Mouse (Mus musculus) ES-CJ7 (cell line): ENCODE data around the gene Nmur1.
A peak's percentile ranks its signal among the peaks of the same experiment; 100 is the strongest.

ENCODE experiments used
- DNase-seq: peaks from one replicate; pipeline ENCODE4 v3.0.0; 2011; ENCODE audit warnings: low read depth, low spot score

Nmur1 gene

DNA sequence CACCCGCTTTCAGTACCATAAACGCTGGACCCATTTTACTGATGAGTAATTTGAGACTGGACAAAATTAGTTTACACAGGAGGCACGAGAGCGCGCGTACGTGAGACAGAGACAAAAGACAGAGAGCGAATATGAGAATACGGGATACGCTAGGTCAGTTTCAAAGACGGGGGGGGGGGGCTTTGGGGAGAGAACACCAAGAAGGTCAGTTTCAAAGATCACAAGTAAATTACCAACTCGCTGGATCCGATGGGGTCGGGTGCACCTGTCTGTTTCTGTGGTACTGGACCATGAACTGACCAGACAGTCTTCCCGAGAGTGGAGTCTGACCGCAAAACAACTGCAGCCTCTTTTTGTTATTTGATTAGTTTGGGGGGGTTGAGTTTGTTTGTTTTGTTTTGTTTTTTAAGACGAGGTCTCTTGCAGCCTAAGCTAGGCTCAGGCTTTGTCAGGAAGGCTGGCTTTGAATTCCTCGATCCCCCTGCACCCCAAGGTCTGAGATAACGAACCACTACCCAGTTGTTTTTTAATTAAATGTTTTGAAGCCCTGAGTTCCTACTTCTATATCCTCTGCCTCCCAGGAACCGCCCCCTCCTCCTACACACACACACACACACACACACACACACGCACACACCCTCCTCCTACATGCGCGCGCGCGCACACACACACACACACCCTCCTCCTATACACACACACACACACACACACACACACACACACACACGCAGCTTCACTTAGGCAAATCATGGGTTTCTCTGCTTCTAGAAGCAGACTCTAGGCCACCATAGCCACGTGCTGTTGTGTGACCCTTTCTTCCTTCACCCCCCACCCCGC lies 15.1 kb upstream of the Nmur1 start:
- DNase-seq = peak; percentile 58

DNA sequence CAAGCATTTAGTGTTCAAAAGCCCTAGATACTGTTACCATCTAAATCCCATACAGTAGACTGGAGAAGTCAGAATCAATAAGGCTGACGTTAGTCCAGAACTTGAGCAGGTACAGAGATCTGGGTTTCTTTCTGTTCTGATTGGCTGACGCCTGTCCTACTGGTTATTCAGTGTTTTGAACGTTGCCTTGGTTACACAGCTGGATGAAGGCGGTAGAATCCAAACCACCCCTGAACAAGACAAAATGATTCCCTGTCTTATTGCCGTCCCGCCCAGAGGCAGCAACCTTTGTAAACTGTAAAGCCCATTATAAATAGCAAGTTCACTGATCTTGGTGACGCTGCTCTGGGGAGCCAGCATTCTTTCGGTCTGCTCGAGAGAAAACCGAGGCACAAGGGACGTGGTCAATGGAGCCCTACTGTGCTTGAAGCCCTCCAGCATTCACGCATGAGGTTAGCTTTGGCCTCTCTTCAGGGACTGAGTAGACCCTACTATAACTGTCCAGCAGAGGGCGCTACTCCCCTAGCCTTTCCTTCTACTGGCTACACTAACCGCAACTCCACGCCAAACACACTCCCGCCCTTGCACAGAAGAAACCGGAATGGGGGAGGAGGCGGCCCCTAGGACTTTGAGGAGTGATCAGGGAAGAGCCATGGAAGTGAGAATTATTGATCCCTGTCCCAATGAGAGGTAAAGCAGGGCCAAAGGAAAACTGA lies 14.3 kb upstream of the Nmur1 start:
- peak; percentile 99 for DNase-seq

DNA sequence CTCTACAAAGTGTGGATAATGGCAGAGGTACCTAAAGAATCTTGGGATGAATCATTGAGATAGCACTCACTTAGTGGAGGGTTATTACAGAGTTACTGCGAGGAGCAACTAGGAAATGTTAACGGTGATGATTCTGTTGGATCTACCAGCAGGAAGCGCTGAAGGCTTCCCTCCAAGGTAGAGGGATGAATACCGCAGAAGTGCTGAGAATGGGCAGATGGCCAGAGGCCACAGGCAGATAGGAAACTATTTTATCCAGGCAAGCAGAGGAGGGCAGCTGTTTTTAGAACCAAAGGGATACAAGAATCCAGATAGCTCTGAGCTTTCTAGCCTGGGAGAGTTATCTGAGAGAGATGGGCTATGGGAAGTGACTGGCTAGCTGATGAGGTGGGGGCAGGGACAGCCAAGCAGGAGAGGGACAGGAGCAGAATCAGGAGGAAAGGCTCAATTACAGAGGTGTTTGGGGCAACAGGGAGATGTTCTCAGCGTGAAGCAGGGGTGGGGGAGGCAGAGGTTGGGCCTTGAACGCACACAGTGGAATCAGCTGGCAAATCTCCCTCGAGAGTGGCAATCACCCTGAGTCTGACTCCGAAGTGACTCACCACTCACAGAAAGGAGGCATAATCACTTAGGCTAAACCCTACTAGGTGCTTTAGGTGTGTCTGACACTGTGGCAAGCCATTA lies 13.6 kb upstream of the Nmur1 start:
- no peak for DNase-seq

DNA sequence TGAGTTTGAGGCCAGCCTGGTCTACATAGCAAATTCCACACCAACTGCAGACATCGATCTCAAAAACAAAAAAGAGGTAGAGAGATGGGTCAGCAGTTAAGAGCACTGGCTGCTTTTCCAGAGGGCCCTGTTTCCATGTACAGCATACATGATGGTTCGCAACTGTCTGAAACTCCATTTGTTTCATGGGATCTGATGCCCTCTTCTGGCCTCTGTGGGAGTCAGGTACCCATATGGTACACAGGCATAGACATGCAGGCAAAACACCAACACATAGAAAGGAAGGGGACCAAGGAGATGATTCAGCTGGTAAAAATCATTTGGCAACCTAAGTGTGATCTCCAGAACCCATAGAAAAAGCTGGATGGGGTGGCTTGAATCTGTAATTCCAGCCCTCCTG lies 12.5 kb upstream of the Nmur1 start:
- no peak for DNase-seq

DNA sequence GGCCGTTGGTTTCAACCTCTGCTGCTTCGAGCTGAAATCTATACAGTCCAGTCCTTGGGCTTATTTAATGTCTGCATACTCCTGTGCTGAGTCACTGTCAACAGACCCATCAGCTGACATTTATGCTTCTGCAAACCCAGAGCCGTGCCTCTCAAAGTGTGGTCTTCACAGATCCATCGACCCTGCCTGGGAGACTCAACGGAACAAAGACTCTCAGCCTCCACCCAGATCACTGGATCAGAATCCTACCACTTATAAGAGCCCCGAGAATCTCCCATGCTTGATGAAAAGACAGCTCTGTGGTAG lies 11.9 kb upstream of the Nmur1 start:
- no peak for DNase-seq

DNA sequence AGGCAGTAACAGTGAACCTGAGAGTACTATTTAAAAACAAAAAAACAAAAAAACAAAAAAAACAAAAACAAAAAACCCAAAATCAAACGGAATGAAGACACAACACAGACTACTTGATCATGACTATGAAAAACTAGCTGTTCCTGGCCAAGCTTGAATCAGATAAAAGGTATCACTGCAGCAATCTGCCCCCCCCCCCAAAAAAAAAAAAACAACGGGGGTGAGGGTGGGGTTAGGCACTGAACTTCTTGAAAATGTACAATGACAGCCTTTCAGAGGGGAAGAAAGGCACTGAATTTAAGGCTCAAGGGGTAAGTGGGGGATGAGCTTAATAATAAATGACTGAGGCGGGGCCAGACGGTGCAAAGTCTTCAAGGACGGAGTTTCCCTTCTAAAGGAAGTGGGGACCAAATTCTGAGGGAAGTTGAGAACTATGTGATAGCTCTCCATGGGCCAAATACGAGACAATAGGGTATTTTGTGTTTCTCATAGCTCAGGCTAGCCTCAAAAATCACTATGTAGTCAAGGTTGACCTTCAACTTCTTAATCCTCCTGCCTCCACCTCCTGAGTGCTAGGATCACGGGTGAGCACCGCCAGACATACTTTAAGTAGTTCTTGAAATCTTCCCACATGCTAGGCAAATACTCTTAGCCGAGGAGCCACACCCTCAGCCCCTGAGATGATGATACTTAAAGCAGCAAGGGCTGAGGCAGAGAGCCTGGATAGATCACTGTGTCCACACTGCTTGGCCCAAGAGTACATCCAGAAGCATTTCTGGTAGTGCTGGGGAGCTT lies 11.4 kb upstream of the Nmur1 start:
- DNase-seq = peak; percentile 54

DNA sequence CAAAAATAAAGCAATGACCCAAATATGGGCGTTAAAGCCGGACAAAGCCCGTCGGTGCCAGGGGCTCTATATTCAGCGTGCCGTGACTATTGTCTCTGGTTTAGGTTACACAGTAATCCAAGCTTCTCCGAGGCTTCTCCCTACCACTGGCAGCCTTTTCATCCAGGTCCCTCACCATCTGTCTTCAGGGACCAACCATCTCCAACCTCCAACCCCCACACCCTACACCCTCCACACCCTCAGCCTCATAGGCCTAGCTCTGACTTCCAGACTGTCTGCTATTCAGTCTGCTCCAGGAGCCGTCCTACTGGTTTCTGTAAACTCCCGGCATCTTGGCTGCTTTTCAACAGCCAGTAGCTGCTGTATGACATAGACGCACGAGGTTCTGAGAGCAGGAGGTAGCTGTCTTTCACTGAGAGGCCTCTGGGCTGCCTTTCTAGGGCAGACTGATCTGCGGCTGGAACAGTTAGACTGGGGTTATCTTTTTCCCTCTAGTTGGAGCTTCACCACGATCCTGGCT lies 9.3 kb upstream of the Nmur1 start:
- DNase-seq = peak; percentile 49

DNA sequence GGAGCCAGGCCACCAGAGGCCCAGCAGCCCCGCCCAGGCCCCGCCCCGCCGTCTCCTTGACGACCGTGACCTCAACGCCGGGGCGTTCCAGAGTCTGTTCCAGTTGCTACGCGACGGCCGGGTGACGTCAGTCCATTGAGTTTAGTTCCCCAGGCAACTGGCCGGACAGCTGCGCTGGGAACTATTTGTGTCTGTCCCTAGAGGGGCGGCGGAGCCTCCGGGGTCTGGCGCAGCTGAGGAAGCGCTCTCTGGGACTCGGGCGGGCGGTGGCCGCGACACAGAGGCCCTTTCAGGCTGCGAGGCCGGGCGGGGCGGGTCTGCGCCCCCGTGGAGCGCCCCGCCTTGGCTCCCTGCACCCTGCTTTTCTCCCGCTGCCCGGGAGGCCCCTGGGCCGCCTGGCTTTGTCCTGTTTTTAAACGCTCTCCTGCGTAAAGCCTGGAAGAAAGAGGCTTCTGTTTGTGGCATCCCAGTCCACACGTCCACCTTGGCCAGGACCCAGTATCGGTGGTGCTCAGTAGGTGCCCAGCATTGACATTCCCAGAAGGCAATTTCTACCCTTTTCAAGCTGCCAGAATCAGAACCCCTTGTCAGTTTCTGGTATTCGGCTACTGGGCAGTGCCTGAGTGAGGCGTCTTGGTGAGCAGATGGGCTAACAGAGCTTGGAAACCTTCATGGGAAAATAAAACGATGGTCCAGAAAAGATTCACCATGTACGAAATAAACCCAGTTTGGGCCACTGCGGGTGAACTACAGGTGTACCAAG lies 8.6 kb upstream of the Nmur1 start:
- peak; percentile 99 for DNase-seq

DNA sequence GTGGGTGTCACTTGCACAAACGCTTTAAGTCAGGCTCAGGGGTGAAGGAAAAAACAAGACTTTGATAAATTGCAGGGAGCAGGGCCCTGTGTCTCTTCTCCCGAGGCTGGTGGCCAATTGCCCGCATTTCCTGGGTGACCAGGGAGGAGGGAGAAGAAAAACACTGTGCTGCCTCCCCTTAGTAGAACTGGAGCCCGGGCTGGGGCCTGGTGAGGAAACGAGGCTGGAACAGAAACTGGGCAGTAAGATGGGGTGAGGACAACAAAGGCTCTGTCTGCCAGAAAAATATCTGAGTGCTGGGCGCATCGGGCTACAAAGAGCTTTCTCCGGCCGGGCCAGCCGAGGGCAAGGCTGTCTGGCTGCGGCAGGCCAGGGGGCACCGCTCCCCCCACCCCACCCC lies 8.0 kb upstream of the Nmur1 start:
- no peak for DNase-seq

DNA sequence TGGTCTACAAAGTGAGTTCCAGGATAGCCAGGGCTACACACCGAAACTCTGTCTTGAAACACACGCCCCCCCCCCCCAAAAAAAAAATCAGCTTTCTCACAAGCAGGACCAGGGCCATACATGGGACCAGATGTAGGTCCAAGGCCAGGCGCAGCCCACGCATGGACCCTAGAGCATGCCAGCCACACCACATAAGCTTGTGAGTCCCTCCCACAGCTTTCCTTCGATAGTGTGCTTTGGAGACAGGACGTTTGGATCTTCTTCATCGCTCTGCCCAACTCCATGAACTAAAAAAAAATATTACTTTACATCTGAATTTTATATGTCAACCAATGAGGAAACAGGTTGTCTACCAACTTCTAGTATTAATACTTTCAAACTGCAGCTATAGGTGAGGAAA lies 7.3 kb upstream of the Nmur1 start:
- no peak for DNase-seq

DNA sequence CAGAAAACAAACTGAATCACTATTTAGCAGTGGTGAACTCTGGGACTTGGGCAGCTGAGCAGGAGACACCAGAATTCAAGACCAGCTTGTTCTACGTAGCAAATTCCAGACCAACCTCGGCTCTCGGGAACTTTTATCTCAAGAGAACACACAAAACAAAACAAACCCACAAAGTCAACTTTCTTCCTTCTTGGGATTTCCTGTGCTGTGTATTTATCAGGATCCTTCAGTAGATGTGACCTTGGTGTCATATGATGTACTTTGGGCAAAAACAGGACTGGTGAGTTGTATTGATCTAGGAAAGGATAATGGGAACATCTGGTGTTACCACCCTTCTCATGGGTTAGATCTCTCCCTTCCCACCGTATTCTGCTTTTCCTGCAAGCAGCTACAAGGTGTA lies 6.8 kb upstream of the Nmur1 start:
- no peak for DNase-seq

DNA sequence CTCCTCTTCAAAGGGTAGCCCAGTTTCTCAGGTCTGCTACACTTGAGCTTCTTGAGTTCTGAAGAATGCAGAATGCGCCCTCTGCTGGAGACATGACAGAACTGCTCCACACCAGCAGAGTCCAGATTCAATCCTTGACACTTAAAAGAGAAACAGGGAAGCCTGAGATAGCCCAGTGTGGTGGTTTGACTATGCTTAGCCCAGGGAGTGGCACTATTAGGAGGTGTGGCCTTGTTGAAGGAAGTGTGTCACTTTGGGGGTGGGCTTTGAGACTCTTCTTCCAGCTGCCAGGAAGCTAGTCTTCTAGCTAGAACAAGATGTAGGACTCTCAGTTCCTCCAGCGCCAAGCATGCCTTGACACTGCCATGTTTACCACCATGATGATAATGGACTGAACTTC lies 4.0 kb upstream of the Nmur1 start:
- DNase-seq = peak; percentile 97

DNA sequence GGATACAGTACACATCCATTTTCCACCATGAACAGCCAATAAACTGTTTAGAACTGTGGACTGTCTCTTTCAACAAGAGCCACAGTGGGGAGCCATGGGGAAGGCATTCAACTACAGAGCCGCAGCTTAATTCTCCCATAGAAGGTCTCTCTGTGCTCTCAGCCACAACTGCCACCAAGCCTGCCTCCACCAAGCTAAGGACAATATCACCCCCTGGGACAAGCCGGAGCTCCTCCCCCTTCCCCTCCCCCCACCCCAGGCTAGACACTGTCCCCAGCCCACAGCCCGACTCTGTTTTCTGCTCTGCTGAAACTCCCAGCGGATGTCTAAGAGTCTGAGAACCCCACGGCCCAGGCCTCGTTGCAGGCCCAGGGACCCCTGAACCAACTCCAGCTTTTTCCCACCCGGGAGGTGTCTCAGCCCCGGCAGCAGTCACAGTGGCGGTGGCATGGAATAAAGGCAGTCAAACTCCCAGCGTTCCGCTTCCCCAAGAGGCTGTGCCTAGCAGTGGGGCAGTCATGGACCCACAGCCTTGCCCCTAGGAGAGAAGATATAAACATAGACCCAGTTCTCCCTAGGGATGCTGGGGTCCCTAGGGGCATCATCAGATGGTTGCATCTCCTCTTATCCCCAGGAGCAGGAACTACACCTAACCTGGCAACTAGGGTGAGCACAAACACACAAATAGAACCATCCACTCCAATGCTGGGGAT lies 1.0 kb downstream of the Nmur1 start:
- DNase-seq = no peak

DNA sequence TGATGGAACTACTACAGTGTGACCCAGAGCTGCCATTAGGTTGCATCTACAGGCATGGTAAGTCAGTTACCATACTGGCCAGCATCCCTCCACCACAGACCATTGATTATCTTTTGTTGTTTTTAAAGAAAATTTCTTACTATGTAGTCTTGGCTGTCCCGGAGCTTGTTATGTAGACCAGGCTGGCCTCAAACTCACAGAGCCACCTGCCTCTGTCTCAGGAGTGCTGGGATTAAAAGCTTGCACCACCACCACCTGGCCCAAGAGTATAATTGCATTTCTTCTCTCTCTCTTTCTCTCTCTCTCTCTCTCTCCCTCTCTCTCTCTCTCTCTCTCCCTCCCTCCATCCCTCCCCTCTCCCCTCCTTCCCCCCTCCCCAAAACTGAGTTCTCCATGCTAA lies 1.7 kb downstream of the Nmur1 start:
- DNase-seq = no peak

DNA sequence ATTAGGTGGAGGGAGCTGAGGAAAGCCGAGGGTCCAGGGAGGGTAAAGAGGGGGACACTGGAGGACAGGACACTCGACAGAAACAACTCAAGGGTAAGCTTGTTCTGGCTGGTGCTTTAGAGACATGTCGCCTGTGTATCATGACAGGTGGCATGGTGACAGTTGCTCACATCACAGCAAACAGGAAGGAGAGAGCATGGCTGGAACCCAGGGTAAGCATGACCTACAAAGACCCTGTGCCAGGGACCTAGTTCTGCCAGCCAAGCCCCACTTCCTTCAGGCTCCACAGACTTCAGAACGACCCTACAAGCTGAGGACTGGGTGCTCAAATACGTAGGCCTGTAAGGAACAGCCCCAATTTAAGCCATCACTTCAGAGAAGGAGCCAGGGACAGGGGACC lies 2.1 kb downstream of the Nmur1 start:
- no peak for DNase-seq

DNA sequence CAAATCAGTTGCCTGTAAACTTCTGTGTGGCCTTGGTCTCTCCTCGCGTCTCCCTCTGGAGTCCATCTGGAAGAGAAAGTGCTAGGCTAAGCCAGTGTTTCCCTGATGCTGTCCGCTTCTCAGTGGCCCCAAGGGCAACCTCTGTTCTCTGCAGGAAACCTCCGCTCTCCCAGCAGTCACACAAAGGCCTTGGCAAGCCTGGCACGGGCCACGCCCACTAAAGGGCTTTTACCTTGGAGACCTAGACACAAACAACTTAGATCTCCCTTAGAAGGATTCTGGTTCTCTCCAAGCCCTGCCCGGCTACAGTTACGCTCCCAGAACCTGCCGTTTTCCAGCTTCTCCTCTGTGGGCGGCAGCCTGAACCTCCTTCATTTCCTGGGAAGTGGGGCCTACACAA lies 5.0 kb downstream of the Nmur1 start:
- DNase-seq = peak; percentile 65

DNA sequence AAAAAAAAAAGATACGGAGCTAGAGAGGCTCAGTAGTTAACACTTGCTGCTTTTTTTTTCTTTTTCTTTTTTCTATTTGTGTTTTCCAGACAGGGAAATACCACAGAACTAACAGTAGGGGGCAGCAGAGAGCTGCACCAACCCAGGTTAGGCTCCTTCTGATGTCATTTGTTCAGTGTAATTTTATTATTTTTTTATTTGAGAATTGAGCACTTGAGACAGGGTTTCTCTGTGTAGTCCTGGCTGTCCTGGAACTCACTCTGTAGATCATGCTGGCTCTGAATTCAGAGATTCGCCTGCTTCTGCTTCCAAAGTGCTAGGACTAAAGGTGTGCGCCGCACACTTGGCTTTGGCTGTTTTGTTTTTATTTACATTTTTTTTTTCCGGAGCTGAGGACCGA lies 9.7 kb downstream of the Nmur1 start:
- no peak for DNase-seq

DNA sequence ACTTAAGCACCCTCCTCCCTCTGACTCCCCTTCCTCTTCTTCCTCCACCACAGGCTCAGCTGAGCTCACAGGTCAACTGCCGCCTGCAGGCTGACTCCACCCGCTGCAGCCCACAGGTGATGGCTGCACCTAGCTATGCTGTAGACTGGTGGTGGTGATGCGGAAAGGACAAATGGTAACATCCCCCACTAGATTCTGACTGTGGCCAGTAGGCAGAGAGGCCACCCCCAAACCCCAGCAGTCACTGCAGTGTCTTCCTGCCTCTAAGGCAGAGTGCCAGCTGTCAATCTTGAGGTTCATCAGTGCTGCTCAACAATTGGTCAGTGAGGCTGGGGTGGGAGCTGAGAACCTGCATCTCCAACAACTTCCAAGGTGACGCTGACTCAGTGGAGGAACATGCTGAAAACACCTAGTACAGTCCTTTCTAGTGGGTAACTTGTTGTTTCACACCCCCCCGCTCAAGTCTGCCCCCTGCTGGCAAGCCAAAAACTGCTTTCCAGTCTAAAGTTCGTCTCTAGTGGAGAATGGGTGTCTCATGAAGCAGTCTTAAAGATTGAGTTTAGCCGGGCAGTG lies 10.3 kb downstream of the Nmur1 start:
- peak; percentile 65 for DNase-seq

DNA sequence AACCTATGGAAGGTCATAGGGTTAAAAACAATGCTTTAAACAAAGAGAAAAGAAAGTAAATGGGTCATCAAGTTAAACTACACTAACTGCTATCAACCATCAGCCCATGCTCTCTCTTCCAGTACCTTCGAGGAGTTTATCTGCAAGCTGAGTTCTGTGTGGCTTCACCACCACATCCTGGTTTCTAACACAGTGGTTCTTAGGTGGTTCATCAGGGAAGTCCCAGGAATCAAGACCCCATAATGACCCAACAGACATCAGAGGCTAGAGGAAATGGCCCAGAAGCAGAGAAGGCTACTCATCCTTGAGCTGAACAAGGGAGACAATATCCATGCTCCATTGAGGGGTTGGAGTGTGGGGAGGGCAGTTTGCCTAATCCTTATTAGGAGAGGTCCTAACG lies 10.9 kb downstream of the Nmur1 start:
- no peak for DNase-seq

DNA sequence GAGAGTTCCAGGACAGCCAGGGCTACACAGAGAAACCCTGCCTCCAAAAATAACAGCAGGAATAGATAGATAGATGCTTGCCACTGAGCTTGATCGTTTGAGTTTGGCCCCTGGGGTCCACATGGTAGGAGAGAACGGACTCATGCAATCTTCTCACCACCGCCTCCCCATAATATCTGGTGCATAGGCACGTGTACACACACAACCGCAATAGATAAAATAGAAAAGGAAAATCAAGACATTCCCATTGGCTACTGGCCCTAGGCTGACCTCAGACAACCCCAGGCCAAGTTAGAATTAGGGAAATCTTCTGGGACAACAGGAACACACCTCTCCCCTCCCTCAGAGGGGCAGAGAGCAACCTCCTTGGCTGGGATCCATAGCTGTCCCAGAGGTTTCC lies 11.3 kb downstream of the Nmur1 start:
- DNase-seq = no peak
